Mouse (Mus musculus) granulocyte monocyte progenitor cell, adult 5-6 weeks (primary cell): Measurements from ENCODE around the gene Gm17651. TPM values are rescaled to one million over a fixed set of nuclear protein-coding genes. Genes with fewer than 3 reads are reported as not detected.
A peak's percentile ranks its signal among the peaks of the same experiment; 100 is the strongest.

Experiments used
- ATAC-seq: replicated peaks from 2 replicates; pipeline ENCODE4 v1.8.0; 2016; ENCODE audit warnings: mild to moderate bottlenecking, moderate TSS enrichment, inconsistent platforms; ENCODE audit not compliant: poor library complexity, severe bottlenecking
- total RNA-seq, 2 experiments: library from RNA; stranded (forward) in 1 of 2; stranded (reverse) in 1 of 2; fragments of 200-712, 200-1000 nt in 1 of 2; fragments of >200 nt in 1 of 2; fragmentation: Nextera tagmentation in 1 of 2; gene quantifications; 2 replicates each; pipeline ENCODE4 v1.2.3; 2014 to 2017

The Gm17651 gene
- total RNA-seq, 2 experiments from 2014 or later = not detected

- peak; percentile 70 for ATAC-seq
Observed at GRCm38 (mm10) chr3:97681321-97682158, 7.0 kb upstream of the Gm17651 start.

GRCm38 (mm10) chr3:97680631-97681320 is 6.3 kb upstream of the Gm17651 start:
- peak; percentile 73 for ATAC-seq

- no peak for ATAC-seq
Observed at GRCm38 (mm10) chr3:97678416-97678815, 3.9 kb upstream of the Gm17651 start.

- ATAC-seq = no peak
Observed at GRCm38 (mm10) chr3:97676126-97676525, 1.6 kb upstream of the Gm17651 start.

- no peak for ATAC-seq
Observed at GRCm38 (mm10) chr3:97667093-97667675, 7.3 kb downstream of the Gm17651 start.

GRCm38 (mm10) chr3:97666154-97666553 is 8.3 kb downstream of the Gm17651 start:
- ATAC-seq = peak; percentile 69

- peak; percentile 53 for ATAC-seq
Observed at GRCm38 (mm10) chr3:97665525-97665924, 9.0 kb downstream of the Gm17651 start.

- ATAC-seq = peak; percentile 40
Observed at GRCm38 (mm10) chr3:97661206-97661605, 13.3 kb downstream of the Gm17651 start.

- ATAC-seq = no peak
Observed at GRCm38 (mm10) chr3:97659746-97660145, 14.7 kb downstream of the Gm17651 start.

- ATAC-seq = peak; percentile 60
Observed at GRCm38 (mm10) chr3:97658426-97659193, 15.9 kb downstream of the Gm17651 start.

GRCm38 (mm10) chr3:97657655-97658411 is 16.7 kb downstream of the Gm17651 start, which contains the start of gene Prkab2:
Gene Prkab2, plus strand, starts transcription at chr3:97658193.
- peak; percentile 87 for ATAC-seq

- no peak for ATAC-seq
Observed at GRCm38 (mm10) chr3:97654901-97655300, 19.6 kb downstream of the Gm17651 start.

- no peak for ATAC-seq
Observed at GRCm38 (mm10) chr3:97653781-97654180, 20.7 kb downstream of the Gm17651 start.

GRCm38 (mm10) chr3:97651604-97652003 is 22.9 kb downstream of the Gm17651 start:
- no peak for ATAC-seq

- ATAC-seq = no peak
Observed at GRCm38 (mm10) chr3:97649469-97649868, 25.0 kb downstream of the Gm17651 start.

- no peak for ATAC-seq
Observed at GRCm38 (mm10) chr3:97649022-97649421, 25.5 kb downstream of the Gm17651 start.

- ATAC-seq = no peak
Observed at GRCm38 (mm10) chr3:97648518-97648917, 26.0 kb downstream of the Gm17651 start.

GRCm38 (mm10) chr3:97642001-97642400 is 32.5 kb downstream of the Gm17651 start:
- ATAC-seq = no peak

GRCm38 (mm10) chr3:97641396-97641795 is 33.1 kb downstream of the Gm17651 start:
- ATAC-seq = no peak
